Mouse (Mus musculus) hindbrain, embryonic 13.5 days (tissue): ENCODE data around the gene Bbs1. TPM values are rescaled to one million over a fixed set of nuclear protein-coding genes. Genes with fewer than 3 reads are reported as not detected.
"Not testable (repeated sequence)": the region's sequence is repeated elsewhere in the genome, so short reads cannot be mapped to it uniquely, and the experiment has no call there.

Source experiments
- ATAC-seq: fragments of 200-750 bp; cut with Nextera tagmentation; 2 replicates; pipeline ENCODE4 v1.8.0; 2017; ENCODE audit warnings: moderate TSS enrichment; ENCODE audit not compliant: low FRiP score
- H3K27ac ChIP-seq: fragments of 300-500 bp; sonication (generic); 2 replicates; pipeline ENCODE4 v1.5.1; 2015; ENCODE audit warnings: inconsistent platforms, mild to moderate bottlenecking, moderate library complexity
- H3K27me3 ChIP-seq: fragments of 300-500 bp; sonication (generic); 2 replicates; pipeline ENCODE4 v1.6.1; 2015; ENCODE audit warnings: mild to moderate bottlenecking, inconsistent platforms
- H3K36me3 ChIP-seq: fragments of 300-500 bp; sonication (generic); 2 replicates; pipeline ENCODE4 v1.6.1; 2015; ENCODE audit warnings: mild to moderate bottlenecking, inconsistent platforms
- H3K4me1 ChIP-seq: fragments of 300-500 bp; sonication (generic); replicated peaks from 2 replicates; pipeline ENCODE4 v1.6.1; 2015; ENCODE audit warnings: inconsistent platforms
- H3K4me2 ChIP-seq: fragments of 300-500 bp; sonication (generic); 2 replicates; pipeline ENCODE4 v1.6.1; 2015; ENCODE audit warnings: inconsistent platforms, mild to moderate bottlenecking, moderate library complexity
- H3K4me3 ChIP-seq: fragments of 300-500 bp; sonication (generic); 2 replicates; pipeline ENCODE4 v1.5.1; 2015; ENCODE audit warnings: mild to moderate bottlenecking, inconsistent platforms
- H3K9ac ChIP-seq: fragments of 300-500 bp; sonication (generic); 2 replicates; pipeline ENCODE4 v1.6.1; 2015; ENCODE audit warnings: mild to moderate bottlenecking, inconsistent platforms
- H3K9me3 ChIP-seq: fragments of 300-500 bp; sonication (generic); 2 replicates; pipeline ENCODE4 v1.6.1; 2016; ENCODE audit warnings: inconsistent platforms
- WGBS: fragments of 180-500 bp; shearing (Covaris S2); methylation state at CpG from one replicate; pipeline ENCODE4 v1.1.7; 2015; 5-methylcytosine and 5-hydroxymethylcytosine counted together
- polyA plus RNA-seq: library from polyadenylated mRNA; unstranded; fragments of >200 nt; fragmentation: Nextera tagmentation; extraction: Ambion mirVana; gene quantifications from 2 replicates; pipeline ENCODE4 v1.2.1, GENCODE M21; 2015

Bbs1 gene
- polyA plus RNA-seq, 1 experiment from 2014 or later, result 10.7 TPM

- H3K4me3 ChIP-seq, result peak within 1 kb of the TSS; percentile 73
- no peaks in the 10 kb centered on the region for H3K36me3 ChIP-seq
- peak within 1 kb of the TSS; percentile 81 for H3K27ac ChIP-seq
- H3K9ac ChIP-seq, result peak within 1 kb of the TSS; percentile 84
- H3K4me1 ChIP-seq, result peaks cover 23% of the 10 kb centered on the region
- 0 out of 2 replicates have a peak, but pooled peaks cover 12% of the 10 kb centered on the region for H3K27me3 ChIP-seq
- 8% methylated on average over 17 of the region's 17 CpGs for WGBS
- ATAC-seq, result 0 out of 2 replicates have a peak, but pooled peaks have one; percentile 0
- H3K4me2 ChIP-seq, result peak within 1 kb of the TSS; percentile 85
- no peaks in the 10 kb centered on the region for H3K9me3 ChIP-seq
Measured at GRCm38 (mm10) chr19:4877785-4878184, 28.6 kb downstream of the Bbs1 start, which contains the start of gene Actn3. Actn3 (minus strand) TSS chr19:4877909.

DNA sequence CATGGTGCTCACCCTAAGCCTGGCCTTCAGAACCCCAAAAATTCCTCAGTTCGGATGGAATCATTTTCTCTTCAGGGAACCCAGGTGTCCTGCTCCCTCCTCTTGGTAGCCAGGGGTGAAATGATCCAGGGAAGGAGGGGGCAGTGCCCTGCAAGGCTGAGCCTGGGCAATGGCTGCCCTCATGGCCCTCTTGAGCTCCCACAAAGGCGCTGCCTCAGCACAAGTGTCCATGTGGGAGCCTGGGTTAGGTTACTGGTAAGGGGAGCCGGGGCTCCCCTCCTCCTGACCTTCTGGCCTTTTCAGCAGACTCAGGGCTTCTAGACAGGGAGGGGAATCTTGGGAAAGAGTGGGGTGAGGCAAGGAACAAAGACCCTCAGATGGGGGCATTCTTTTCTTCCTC is 29.7 kb downstream of the Bbs1 start:
- Histone ChIP-seq H3K4me2 (no peak overlapping the region), H3K27ac (no peak overlapping the region), H3K4me3 (no peak overlapping the region), H3K4me1 (peaks cover 23% of the 10 kb centered on the region), H3K9me3 (no peaks in the 10 kb centered on the region), H3K9ac (no peak overlapping the region), H3K27me3 (0 out of 2 replicates have a peak, but pooled peaks cover 12% of the 10 kb centered on the region), H3K36me3 (no peaks in the 10 kb centered on the region)
- WGBS, result 64% methylated on average over 3 of the region's 3 CpGs
- no peak for ATAC-seq

DNA sequence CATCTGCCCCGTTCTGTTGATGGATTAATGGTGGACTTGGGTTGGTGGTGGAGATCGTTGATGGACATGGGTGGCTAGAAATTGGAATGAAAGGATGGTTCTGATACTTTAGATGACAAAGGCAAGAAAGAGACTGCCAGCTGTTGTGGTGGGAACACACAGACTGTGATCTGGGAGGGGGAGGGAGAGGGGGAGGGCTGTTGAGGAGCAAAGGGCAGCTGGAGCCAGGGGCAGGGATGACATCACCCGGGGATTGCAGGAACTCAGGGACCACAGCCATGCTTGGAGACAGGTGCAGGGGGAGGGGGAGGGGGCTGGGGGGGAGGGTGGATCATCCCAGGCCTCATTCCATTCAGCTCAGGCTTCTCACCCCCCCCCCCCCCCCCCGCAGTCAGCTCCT is 30.2 kb downstream of the Bbs1 start:
- H3K27me3 ChIP-seq, result 0 out of 2 replicates have a peak, but pooled peaks cover 12% of the 10 kb centered on the region
- H3K9me3 ChIP-seq, result no peaks in the 10 kb centered on the region
- H3K4me3 ChIP-seq, result no peak overlapping the region
- H3K9ac ChIP-seq, result no peak overlapping the region
- ATAC-seq, result no peak
- no peak overlapping the region for H3K27ac ChIP-seq
- 69% methylated on average over 3 of the region's 4 CpGs for WGBS
- H3K36me3 ChIP-seq, result no peaks in the 10 kb centered on the region
- H3K4me1 ChIP-seq, result peaks cover 23% of the 10 kb centered on the region
- no peak overlapping the region for H3K4me2 ChIP-seq

- WGBS, result 89% methylated on average over 1 of the region's 1 CpGs
- not testable (repeated sequence) for ATAC-seq, H3K9me3 ChIP-seq, H3K27ac ChIP-seq, H3K36me3 ChIP-seq, H3K9ac ChIP-seq, H3K4me3 ChIP-seq, H3K4me2 ChIP-seq
- 0 out of 2 replicates have a peak, but pooled peaks cover 12% of the 10 kb centered on the region for H3K27me3 ChIP-seq
- peaks cover 15% of the 10 kb centered on the region for H3K4me1 ChIP-seq
Measured at GRCm38 (mm10) chr19:4874613-4875012, 31.8 kb downstream of the Bbs1 start.

DNA sequence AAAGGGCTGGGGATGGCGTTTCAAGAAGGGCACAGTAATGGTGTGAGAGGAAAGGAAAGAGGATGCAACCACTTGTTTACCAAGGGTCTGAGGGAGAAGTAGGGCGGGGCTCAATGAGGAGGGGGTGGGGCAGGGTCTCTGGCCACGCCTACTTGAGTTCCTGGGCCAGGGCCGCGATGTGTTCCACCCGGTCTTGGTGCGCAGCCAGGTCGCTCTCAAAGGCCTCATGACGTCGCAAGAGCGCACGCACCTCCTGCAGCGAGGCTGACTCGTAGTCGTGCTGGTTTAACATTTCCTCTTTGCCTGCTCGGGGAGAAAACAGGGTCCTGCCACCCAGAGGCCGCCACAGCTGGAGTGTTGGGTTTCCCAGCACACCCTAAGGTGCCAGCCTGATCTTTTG is 41.3 kb downstream of the Bbs1 start:
- Histone ChIP-seq H3K4me1 (no peaks in the 10 kb centered on the region; the same call in 1 of the 2 replicates), H3K27me3 (peaks cover 11% of the 10 kb centered on the region; the same call in 1 of the 2 replicates), H3K4me2 (0 out of 2 replicates have a peak overlapping the region, but pooled peaks have one; percentile 26), H3K9me3 (no peaks in the 10 kb centered on the region), H3K27ac (no peak overlapping the region), H3K36me3 (peaks cover 17% of the 10 kb centered on the region), H3K4me3 (no peak overlapping the region), H3K9ac (no peak overlapping the region)
- 9% methylated on average over 16 of the region's 17 CpGs for WGBS
- no peak for ATAC-seq

GRCm38 (mm10) chr19:4863048-4863447 is 43.4 kb downstream of the Bbs1 start:
- Histone ChIP-seq H3K4me3 (no peak overlapping the region), H3K4me1 (no peaks in the 10 kb centered on the region; the same call in 1 of the 2 replicates), H3K36me3 (peaks cover 37% of the 10 kb centered on the region), H3K9ac (no peak overlapping the region), H3K27me3 (peaks cover 11% of the 10 kb centered on the region; the same call in 1 of the 2 replicates), H3K27ac (0 out of 2 replicates have a peak overlapping the region, but pooled peaks have one; percentile 3), H3K4me2 (no peak overlapping the region), H3K9me3 (no peaks in the 10 kb centered on the region)
- no peak for ATAC-seq
- WGBS, result 57% methylated on average over 6 of the region's 6 CpGs

DNA sequence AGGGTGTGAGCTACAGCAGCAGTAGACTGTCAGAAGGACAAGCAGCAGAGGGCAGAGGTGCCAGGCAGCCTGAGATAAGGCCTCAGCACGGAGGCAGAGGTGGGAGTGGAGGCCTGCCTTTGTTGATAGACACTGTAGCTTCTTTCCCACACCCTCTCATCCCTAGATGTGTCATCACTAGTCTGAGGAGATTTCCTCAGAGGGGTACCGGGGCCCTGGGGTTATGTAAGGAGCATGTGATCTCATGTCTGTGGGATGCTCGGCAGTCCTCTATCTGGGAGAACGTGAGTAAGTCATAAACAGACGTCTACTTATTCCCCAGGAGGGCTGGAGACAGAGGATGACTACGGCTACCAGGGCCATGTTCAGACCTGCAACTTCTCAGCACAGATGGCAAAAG is 47.3 kb downstream of the Bbs1 start:
- Histone ChIP-seq H3K4me2 (no peak overlapping the region), H3K4me3 (no peak overlapping the region), H3K9ac (peak overlapping the region; percentile 5; the same call in 1 of the 2 replicates), H3K27ac (no peak overlapping the region), H3K4me1 (peaks cover 14% of the 10 kb centered on the region), H3K36me3 (peaks cover 37% of the 10 kb centered on the region), H3K27me3 (no peaks in the 10 kb centered on the region), H3K9me3 (no peaks in the 10 kb centered on the region)
- no peak for ATAC-seq
- 85% methylated on average over 6 of the region's 6 CpGs for WGBS

DNA sequence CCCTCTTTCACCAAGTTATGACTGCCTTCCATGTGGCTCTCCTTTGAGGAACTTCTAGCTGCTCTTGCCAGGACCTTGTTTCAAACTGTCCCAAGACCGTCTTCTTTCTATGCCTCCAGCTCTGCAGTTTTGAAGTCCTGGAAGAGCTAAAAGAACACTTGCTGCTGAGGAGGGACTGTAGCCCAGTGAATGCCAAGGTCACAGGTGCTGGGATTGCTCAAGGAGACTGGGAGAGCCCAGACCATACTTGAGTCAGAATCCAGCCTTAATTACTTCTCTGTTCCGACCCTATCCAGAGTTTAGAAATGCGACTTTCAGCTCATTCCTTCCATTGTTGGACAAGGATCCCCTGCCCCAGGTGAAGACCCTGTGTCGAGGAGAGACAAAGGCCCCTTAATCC is 50.5 kb downstream of the Bbs1 start:
- WGBS, result 73% methylated on average over 4 of the region's 4 CpGs
- H3K27me3 ChIP-seq, result no peaks in the 10 kb centered on the region
- peak overlapping the region; percentile 61 for H3K4me3 ChIP-seq
- no peak overlapping the region for H3K27ac ChIP-seq
- H3K9ac ChIP-seq, result peak overlapping the region; percentile 87
- H3K9me3 ChIP-seq, result no peaks in the 10 kb centered on the region
- peaks cover 28% of the 10 kb centered on the region for H3K36me3 ChIP-seq
- H3K4me2 ChIP-seq, result peak overlapping the region; percentile 96
- no peak for ATAC-seq
- H3K4me1 ChIP-seq, result peaks cover 14% of the 10 kb centered on the region

GRCm38 (mm10) chr19:4855470-4855820 is 51.0 kb downstream of the Bbs1 start:
- peak; percentile 73; the same call in 1 of the 2 replicates for ATAC-seq
- peak overlapping the region; percentile 96 for H3K4me2 ChIP-seq
- peaks cover 23% of the 10 kb centered on the region for H3K36me3 ChIP-seq
- H3K9me3 ChIP-seq, result no peaks in the 10 kb centered on the region
- peaks cover 14% of the 10 kb centered on the region for H3K4me1 ChIP-seq
- 0 out of 2 replicates have a peak, but pooled peaks cover under 1% of the 10 kb centered on the region for H3K27me3 ChIP-seq
- peak overlapping the region; percentile 87 for H3K9ac ChIP-seq
- WGBS, result under 1% methylated on average over 14 of the region's 14 CpGs
- peak overlapping the region; percentile 65 for H3K27ac ChIP-seq
- H3K4me3 ChIP-seq, result peak overlapping the region; percentile 61

DNA sequence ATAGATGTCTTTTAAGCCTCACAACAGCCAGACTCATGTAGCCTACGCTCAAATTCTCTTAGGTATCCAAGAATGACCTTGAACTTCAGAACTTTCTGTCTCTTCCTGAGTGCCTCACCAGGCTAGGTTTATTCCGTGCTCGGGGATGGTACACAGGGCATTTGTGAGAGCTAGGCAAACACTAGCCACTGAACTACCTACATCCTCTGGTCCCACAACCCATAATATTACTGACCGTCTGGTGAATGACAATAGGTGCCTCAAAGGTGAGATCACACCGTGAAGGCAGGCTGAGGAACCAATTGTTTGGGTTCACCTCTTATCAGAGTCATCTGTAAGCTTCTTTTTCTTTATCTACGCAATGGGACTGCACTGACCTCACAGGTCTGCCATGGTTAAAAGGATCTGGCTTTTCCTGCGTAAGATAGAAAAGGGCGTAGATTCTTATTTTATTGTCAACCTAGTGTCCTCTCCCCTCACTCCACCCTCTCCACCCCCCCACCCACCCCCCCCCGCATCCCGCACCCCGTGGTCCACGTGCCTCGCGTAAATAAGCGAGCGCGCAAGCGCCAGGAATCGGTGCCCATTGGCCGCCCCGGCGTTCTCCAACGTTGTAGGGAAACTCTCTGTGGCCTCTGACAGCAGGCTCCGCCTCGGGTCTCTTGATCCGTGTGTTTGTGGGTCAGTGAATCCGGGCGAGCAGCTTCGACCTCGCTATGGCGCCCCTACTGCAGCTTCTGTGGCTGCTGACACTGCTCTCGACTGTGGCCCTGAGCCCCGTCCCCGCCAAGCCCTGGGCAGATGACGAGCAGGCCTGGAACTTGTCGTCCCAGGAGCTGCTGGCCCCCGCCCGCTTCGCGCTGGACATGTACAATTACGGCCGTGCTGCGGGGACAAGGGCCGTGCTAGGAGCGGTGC is 51.6 kb downstream of the Bbs1 start, which contains the start of gene Ctsf:
Gene Ctsf, plus strand, starts transcription at position 579 of the 918 bp plus-strand sequence.
- ATAC-seq, result peak; percentile 92
- peak within 1 kb of the TSS; percentile 96 for H3K4me2 ChIP-seq
- H3K4me1 ChIP-seq, result peaks cover 14% of the 10 kb centered on the region
- no peaks in the 10 kb centered on the region for H3K9me3 ChIP-seq
- WGBS, result 4% methylated on average over 45 of the region's 45 CpGs
- peak within 1 kb of the TSS; percentile 65 for H3K27ac ChIP-seq
- peaks cover 17% of the 10 kb centered on the region for H3K36me3 ChIP-seq
- peak within 1 kb of the TSS; percentile 61 for H3K4me3 ChIP-seq
- 0 out of 2 replicates have a peak, but pooled peaks cover 3% of the 10 kb centered on the region for H3K27me3 ChIP-seq
- H3K9ac ChIP-seq, result peak within 1 kb of the TSS; percentile 87

DNA sequence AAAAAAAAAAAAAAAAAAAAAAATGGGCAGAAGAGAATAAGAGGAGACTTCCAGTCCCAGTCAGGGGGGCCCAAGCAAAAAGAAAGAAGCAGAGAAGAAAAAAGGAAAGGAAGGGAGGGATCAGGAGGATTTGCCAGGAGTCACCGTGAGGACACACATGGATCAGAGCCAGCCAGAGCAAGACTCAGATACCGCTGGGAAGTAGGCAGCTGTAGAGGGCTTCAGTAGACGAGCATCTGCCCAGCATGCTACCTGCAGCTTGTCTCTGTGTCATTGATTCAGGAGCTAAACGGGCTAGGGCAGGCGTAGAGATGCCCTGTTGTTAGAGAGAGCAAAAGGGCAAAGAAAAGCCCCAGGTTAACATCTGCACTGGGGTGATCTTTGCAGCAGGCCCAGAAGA is 56.1 kb downstream of the Bbs1 start:
- H3K4me3 ChIP-seq, result no peak overlapping the region
- H3K27ac ChIP-seq, result no peak overlapping the region
- no peaks in the 10 kb centered on the region for H3K36me3 ChIP-seq
- no peak overlapping the region for H3K4me2 ChIP-seq
- peaks cover 4% of the 10 kb centered on the region for H3K4me1 ChIP-seq
- 0 out of 2 replicates have a peak, but pooled peaks cover 10% of the 10 kb centered on the region for H3K27me3 ChIP-seq
- no peak for ATAC-seq
- H3K9me3 ChIP-seq, result no peaks in the 10 kb centered on the region
- WGBS, result 44% methylated on average over 5 of the region's 5 CpGs
- H3K9ac ChIP-seq, result no peak overlapping the region

- H3K4me1 ChIP-seq, result peaks cover 3% of the 10 kb centered on the region; the same call in 1 of the 2 replicates
- H3K4me2 ChIP-seq, result no peak overlapping the region
- no peak overlapping the region for H3K9ac ChIP-seq
- H3K4me3 ChIP-seq, result no peak overlapping the region
- H3K9me3 ChIP-seq, result no peaks in the 10 kb centered on the region
- H3K27me3 ChIP-seq, result 0 out of 2 replicates have a peak, but pooled peaks cover 10% of the 10 kb centered on the region
- no peak for ATAC-seq
- WGBS, result 58% methylated on average over 4 of the region's 4 CpGs
- H3K36me3 ChIP-seq, result no peaks in the 10 kb centered on the region
- H3K27ac ChIP-seq, result no peak overlapping the region
Measured at GRCm38 (mm10) chr19:4849800-4850199, 56.6 kb downstream of the Bbs1 start.
